ENCODE assay signal across 10 mouse cellular contexts in genomic region chr7:135465293-135465692, GRCm38 (mm10). TPM values are rescaled to one million over a fixed set of nuclear protein-coding genes. Genes with fewer than 3 reads are reported as not detected.
DNase-seq lines count a peak whose midpoint lies in the region; ATAC-seq and TF ChIP-seq lines count a peak whose summit lies in the region.
"Had no signal": no experiment of that assay in that cellular context is flagged by ENCODE, and none has a peak within 500 bp of the region (broad histone marks: within the 10 kb centered on the region; RNA-seq: fewer than 3 reads in every experiment).

No protein-coding gene starts in this region.

- peak overlapping the region; percentile 10; the same call in 1 of the 2 replicates for H3K9ac ChIP-seq in hindbrain, embryonic 12.5 days
- H3K9ac ChIP-seq: liver, embryonic 15.5 days had no signal

- peak; percentile 13 to 22 for DNase-seq in cerebellum, postnatal 25 days
- DNase-seq in cerebellum, adult 11 months = no peak
- peak; percentile 80 for DNase-seq in brain, embryonic 14.5 days (ENCODE audit: low read depth)
- DNase-seq in lung, postnatal 36 days = peak; percentile 0
- no peak for DNase-seq in MN1 (ENCODE audit: low spot score)
- no peak for DNase-seq in yolk sac, embryonic 10.5 days (ENCODE audit: low spot score)
- no peak for DNase-seq in heart, postnatal 4 days

- peak overlapping the region; percentile 38 for H3K4me2 ChIP-seq in hindbrain, embryonic 12.5 days (replicated peaks)
- H3K4me2 ChIP-seq: liver, embryonic 15.5 days had no signal

- no peak for TF ChIP-seq CTCF in brain, embryonic 14.5 days (IDR thresholded peaks at IDR 0.05; ENCODE audit: borderline replicate concordance, extremely low read depth, insufficient read depth, insufficient read length)

- H3K9me3 ChIP-seq in hindbrain, embryonic 12.5 days (replicated peaks) = no peaks in the 10 kb centered on the region
- H3K9me3 ChIP-seq: liver, embryonic 15.5 days had no signal

- ATAC-seq in hindbrain, embryonic 12.5 days (ENCODE audit: low FRiP score) = peak; percentile 64

- H3K27ac ChIP-seq in hindbrain, embryonic 12.5 days = peak overlapping the region; percentile 26; the same call in 1 of the 2 replicates
- H3K27ac ChIP-seq: liver, embryonic 15.5 days had no signal

- peaks cover 9% of the 10 kb centered on the region for H3K27me3 ChIP-seq in hindbrain, embryonic 12.5 days
- H3K27me3 ChIP-seq: liver, embryonic 15.5 days had no signal

- H3K36me3 ChIP-seq in hindbrain, embryonic 12.5 days = no peaks in the 10 kb centered on the region
- H3K36me3 ChIP-seq: liver, embryonic 15.5 days had no signal

- H3K4me1 ChIP-seq in hindbrain, embryonic 12.5 days = peaks cover 12% of the 10 kb centered on the region
- H3K4me1 ChIP-seq: liver, embryonic 15.5 days had no signal

- 11% methylated on average over 12 of the region's 12 CpGs for WGBS in hindbrain, embryonic 12.5 days

- TF ChIP-seq POLR2A in brain, embryonic 14.5 days (IDR thresholded peaks at IDR 0.05; ENCODE audit: borderline replicate concordance, extremely low read depth, insufficient read depth, insufficient read length, poor library complexity, severe bottlenecking) = no peak

- H3K4me3 ChIP-seq in hindbrain, embryonic 12.5 days = 0 out of 2 replicates have a peak overlapping the region, but pooled peaks have one; percentile 8
- H3K4me3 ChIP-seq: liver, embryonic 15.5 days had no signal

RNA-seq across cellular contexts. Expression of gene Foxi2, which starts 55.2 kb away (rescaled TPM):
- polyA plus RNA-seq in brain, embryonic 14.5 days (2012; rRNA removed) = not detected in 2 replicates
- 0.10 TPM in 1 of 2 replicates, not detected in the other for polyA plus RNA-seq in hindbrain, embryonic 12.5 days (2016; fragmentation: Nextera tagmentation; extraction: Ambion mirVana)
- not detected for total RNA-seq in heart, postnatal 4 days (2021)
- polyA plus RNA-seq: liver, embryonic 15.5 days; small intestine, adult 2 months had no signal

Comparison
In these comparisons a context has a peak if more than half of its experiments do, and no peak if none do; other contexts are left out.
1. DNase-seq: peak in cerebellum, postnatal 25 days (2 of 2), brain, embryonic 14.5 days (single experiment) and lung, postnatal 36 days (single experiment); none in cerebellum, adult 11 months (single experiment), MN1 (single experiment), yolk sac, embryonic 10.5 days (single experiment) and heart, postnatal 4 days (single experiment).